Mouse (Mus musculus) lung, postnatal 0 days (tissue): Measurements from ENCODE around the gene Irak4. TPM values are rescaled to one million over a fixed set of nuclear protein-coding genes. Genes with fewer than 3 reads are reported as not detected.

Experiments
- ATAC-seq: fragments of 200-750 bp; cut with Nextera tagmentation; 2 replicates; pipeline ENCODE4 v1.8.0; 2017; ENCODE audit warnings: moderate library complexity
- DNase-seq: peaks from one replicate; pipeline ENCODE4 v3.0.0-alpha.2; 2016; ENCODE audit warnings: low spot score
- H3K27ac ChIP-seq: fragments of 300-500 bp; sonication (generic); 2 replicates; pipeline ENCODE4 v1.5.1; 2014; ENCODE audit warnings: antibody characterized with exemption, mild to moderate bottlenecking, low read length, mixed read lengths
- H3K27me3 ChIP-seq: fragments of 300-500 bp; sonication (generic); replicated peaks from 2 replicates; pipeline ENCODE4 v1.6.1; 2014; ENCODE audit warnings: low read length, mixed read lengths; ENCODE audit not compliant: insufficient read depth
- H3K36me3 ChIP-seq: fragments of 300-500 bp; sonication (generic); 2 replicates; pipeline ENCODE4 v1.6.1; 2014; ENCODE audit warnings: low read length, mixed read lengths; ENCODE audit not compliant: insufficient read depth
- H3K4me1 ChIP-seq: fragments of 300-500 bp; sonication (generic); 2 replicates; pipeline ENCODE4 v1.6.1; 2014; ENCODE audit warnings: antibody characterized with exemption, low read depth, low read length, mixed read lengths; ENCODE audit not compliant: insufficient read depth
- H3K4me2 ChIP-seq: fragments of 300-500 bp; sonication (generic); replicated peaks from 2 replicates; pipeline ENCODE4 v1.6.1; 2014; ENCODE audit warnings: low read depth, mild to moderate bottlenecking, low read length, moderate library complexity, mixed read lengths
- H3K4me3 ChIP-seq: fragments of 300-500 bp; sonication (generic); 2 replicates; pipeline ENCODE4 v1.5.1; 2014; ENCODE audit warnings: low read depth, low read length
- H3K9ac ChIP-seq: fragments of 300-500 bp; sonication (generic); replicated peaks from 2 replicates; pipeline ENCODE4 v1.6.1; 2014; ENCODE audit warnings: low read depth, mild to moderate bottlenecking
- H3K9me3 ChIP-seq: fragments of 300-500 bp; sonication (generic); 2 replicates; pipeline ENCODE4 v1.6.1; 2016; ENCODE audit warnings: low read length, mixed read lengths
- CTCF ChIP-seq: IDR thresholded peaks from 2 replicates; pipeline ENCODE4 v1.5.1; 2016; ENCODE audit warnings: antibody characterized with exemption, mild to moderate bottlenecking
- EP300 ChIP-seq: IDR thresholded peaks from 2 replicates; pipeline ENCODE4 v1.6.1; 2016; ENCODE audit warnings: antibody characterized with exemption, mild to moderate bottlenecking, control low read depth
- WGBS: fragments of 180-500 bp; shearing (Covaris S2); extraction: QIAGEN DNeasy Blood & Tissue Kit; methylation state at CpG from one replicate; pipeline ENCODE4 v1.1.7; 2014; 5-methylcytosine and 5-hydroxymethylcytosine counted together
- polyA plus RNA-seq: library from polyadenylated mRNA; unstranded; fragments of >200 nt; fragmentation: Nextera tagmentation; extraction: Ambion mirVana; gene quantifications from 2 replicates; pipeline ENCODE4 v1.2.1, GENCODE M21; 2015

Irak4 gene
- polyA plus RNA-seq, 1 experiment from 2014 or later: 11.8 TPM

GRCm38 (mm10) chr15:94589219-94590075, 46.0 kb downstream of the Irak4 start, which contains the start of gene Twf1:
Twf1 (minus strand) TSS chr15:94589889.
- Histone ChIP-seq H3K4me2 (peak within 1 kb of the TSS; percentile 77), H3K4me3 (peak within 1 kb of the TSS; percentile 98), H3K4me1 (no peaks in the 10 kb centered on the region), H3K27ac (peak within 1 kb of the TSS; percentile 87), H3K27me3 (no peaks in the 10 kb centered on the region), H3K9me3 (no peaks in the 10 kb centered on the region), H3K9ac (peak within 1 kb of the TSS; percentile 97), H3K36me3 (no peaks in the 10 kb centered on the region; the same call in 1 of the 2 replicates)
- ATAC-seq (peak; percentile 100), DNase-seq (peak; percentile 99)
- no peak for TF ChIP-seq EP300
- peak; percentile 43 for TF ChIP-seq CTCF
- WGBS: 3% methylated on average over 56 of the region's 70 CpGs

GRCm38 (mm10) chr15:94590083-94590482, 46.6 kb downstream of the Irak4 start:
- H3K27me3 ChIP-seq: no peaks in the 10 kb centered on the region
- ATAC-seq (no peak), DNase-seq (no peak)
- WGBS: 9% methylated on average over 8 of the region's 8 CpGs
- no peaks in the 10 kb centered on the region for H3K9me3 ChIP-seq
- peak overlapping the region; percentile 35; the same call in 1 of the 2 replicates for H3K27ac ChIP-seq
- peak overlapping the region; percentile 51 for H3K4me2 ChIP-seq
- TF ChIP-seq EP300: 0 out of 2 replicates have a peak, but pooled peaks have one; percentile 11
- TF ChIP-seq CTCF: no peak
- H3K4me1 ChIP-seq: no peaks in the 10 kb centered on the region
- no peaks in the 10 kb centered on the region for H3K36me3 ChIP-seq
- no peak overlapping the region for H3K9ac ChIP-seq
- H3K4me3 ChIP-seq: peak overlapping the region; percentile 98

GRCm38 (mm10) chr15:94591356-94591755, 47.9 kb downstream of the Irak4 start:
- H3K4me2 ChIP-seq: no peak overlapping the region
- no peak overlapping the region for H3K9ac ChIP-seq
- no peaks in the 10 kb centered on the region for H3K27me3 ChIP-seq
- TF ChIP-seq EP300 (no peak), CTCF (no peak)
- H3K27ac ChIP-seq: no peak overlapping the region
- H3K9me3 ChIP-seq: no peaks in the 10 kb centered on the region
- 81% methylated on average over 4 of the region's 4 CpGs for WGBS
- no peaks in the 10 kb centered on the region for H3K36me3 ChIP-seq
- no peak overlapping the region for H3K4me3 ChIP-seq
- no peaks in the 10 kb centered on the region for H3K4me1 ChIP-seq
- ATAC-seq (no peak), DNase-seq (no peak)

- H3K4me1 ChIP-seq: no peaks in the 10 kb centered on the region
- TF ChIP-seq CTCF (no peak), EP300 (no peak)
- ATAC-seq: no peak
- H3K36me3 ChIP-seq: no peaks in the 10 kb centered on the region
- H3K4me3 ChIP-seq: no peak overlapping the region
- H3K9me3 ChIP-seq: no peaks in the 10 kb centered on the region
- no peaks in the 10 kb centered on the region for H3K27me3 ChIP-seq
- WGBS: 62% methylated on average over 1 of the region's 1 CpGs
- no peak overlapping the region for H3K4me2 ChIP-seq
- no peak overlapping the region for H3K27ac ChIP-seq
- no peak for DNase-seq
- H3K9ac ChIP-seq: no peak overlapping the region
Observed at GRCm38 (mm10) chr15:94593586-94593985, 50.1 kb downstream of the Irak4 start.

GRCm38 (mm10) chr15:94600145-94600707, 56.8 kb downstream of the Irak4 start:
- 0 out of 2 replicates have a peak, but pooled peaks cover 4% of the 10 kb centered on the region for H3K27me3 ChIP-seq
- 70% methylated on average over 11 of the region's 11 CpGs for WGBS
- no peak for ATAC-seq
- DNase-seq: no peak
- H3K4me3 ChIP-seq: no peak overlapping the region
- no peaks in the 10 kb centered on the region for H3K9me3 ChIP-seq
- H3K4me1 ChIP-seq: no peaks in the 10 kb centered on the region
- no peak for TF ChIP-seq EP300
- TF ChIP-seq CTCF: no peak
- H3K4me2 ChIP-seq: no peak overlapping the region
- no peak overlapping the region for H3K9ac ChIP-seq
- H3K36me3 ChIP-seq: no peaks in the 10 kb centered on the region
- H3K27ac ChIP-seq: no peak overlapping the region

GRCm38 (mm10) chr15:94601339-94601738, 57.9 kb downstream of the Irak4 start:
- peak; percentile 53 for ATAC-seq
- Histone ChIP-seq H3K9ac (no peak overlapping the region), H3K36me3 (no peaks in the 10 kb centered on the region), H3K4me2 (no peak overlapping the region), H3K27ac (no peak overlapping the region), H3K9me3 (no peaks in the 10 kb centered on the region), H3K27me3 (0 out of 2 replicates have a peak, but pooled peaks cover 4% of the 10 kb centered on the region), H3K4me1 (no peaks in the 10 kb centered on the region), H3K4me3 (no peak overlapping the region)
- 16% methylated on average over 3 of the region's 3 CpGs for WGBS
- DNase-seq: peak; percentile 73
- peak; percentile 75 for TF ChIP-seq CTCF
- no peak for TF ChIP-seq EP300
